Mouse (Mus musculus): Measurements from ENCODE around the gene Prrt4.
A peak's percentile ranks its signal among the peaks of the same experiment; 100 is the strongest.

The Prrt4 gene

GRCm38 (mm10) chr6:29150001-29150400 lies 29.4 kb downstream of the Prrt4 start:
- no peak for DNase-seq (ENCODE audit: low read depth, low spot score)

GRCm38 (mm10) chr6:29147407-29148010 lies 31.9 kb downstream of the Prrt4 start:
- no peak for DNase-seq (ENCODE audit: low read depth, low spot score)

GRCm38 (mm10) chr6:29146641-29147040 lies 32.7 kb downstream of the Prrt4 start:
- DNase-seq (ENCODE audit: low read depth, low spot score), result no peak

DNA sequence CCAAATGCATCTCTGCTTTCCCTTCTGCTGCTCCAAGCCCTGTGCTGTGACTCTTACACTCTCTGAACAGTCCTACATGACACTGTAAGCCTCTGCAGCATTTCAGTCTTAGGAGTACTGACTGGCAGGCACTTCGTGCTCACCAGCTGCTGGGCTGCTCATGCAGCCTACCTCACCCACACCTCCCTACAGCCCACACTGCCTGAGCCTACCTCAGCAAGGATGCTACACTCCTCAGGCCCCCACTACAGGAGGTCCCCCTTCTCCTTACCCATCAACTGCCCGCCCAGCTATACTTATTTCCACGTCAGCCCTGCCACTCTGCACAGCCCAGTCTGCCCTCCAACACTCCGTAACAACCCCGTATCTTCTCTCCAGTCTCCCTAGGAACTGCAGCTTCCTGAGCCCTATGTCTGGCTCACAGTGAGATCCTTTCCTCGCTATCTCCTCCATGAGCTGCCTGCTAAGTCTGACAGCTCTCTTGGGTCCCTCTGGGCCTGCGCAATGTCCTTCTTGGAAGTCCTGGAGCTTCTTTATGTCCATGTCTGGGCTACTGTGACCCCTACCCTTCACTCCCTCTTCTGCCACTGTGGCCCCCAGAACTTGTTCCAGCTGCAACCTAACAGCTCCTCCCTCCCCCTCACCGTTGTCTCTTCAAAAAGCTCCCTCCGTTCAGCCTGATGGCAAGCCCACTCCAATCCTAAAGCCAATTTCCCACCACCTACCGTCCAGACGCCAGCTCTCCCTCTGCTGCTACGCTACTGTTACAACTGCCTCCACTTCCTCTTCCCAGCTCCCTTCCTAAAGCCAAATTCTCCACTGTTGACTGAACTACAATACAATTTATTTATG lies 33.7 kb downstream of the Prrt4 start:
- DNase-seq (ENCODE audit: low read depth, low spot score), result no peak

GRCm38 (mm10) chr6:29144971-29145370 lies 34.4 kb downstream of the Prrt4 start:
- no peak for DNase-seq (ENCODE audit: low read depth, low spot score)

DNA sequence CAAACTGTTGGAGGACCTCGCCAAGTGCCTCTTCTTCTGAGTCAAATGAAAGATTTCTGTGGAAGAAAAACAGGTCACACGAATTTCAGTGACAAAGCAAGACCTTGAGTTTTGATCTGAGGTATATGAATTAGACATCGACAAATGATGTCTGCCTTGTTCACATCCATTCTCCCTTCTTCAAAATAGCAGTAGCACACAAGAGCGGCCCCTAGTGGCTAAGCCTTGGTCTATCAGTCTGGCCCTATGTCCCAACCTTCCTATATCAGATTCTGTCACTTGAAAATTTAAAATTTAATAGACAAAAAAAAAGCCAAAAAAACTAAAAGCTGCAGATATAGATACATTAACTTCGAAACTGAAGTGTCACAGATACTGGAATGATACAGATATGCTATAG lies 35.8 kb downstream of the Prrt4 start:
- DNase-seq (ENCODE audit: low read depth, low spot score), result peak; percentile 83

DNA sequence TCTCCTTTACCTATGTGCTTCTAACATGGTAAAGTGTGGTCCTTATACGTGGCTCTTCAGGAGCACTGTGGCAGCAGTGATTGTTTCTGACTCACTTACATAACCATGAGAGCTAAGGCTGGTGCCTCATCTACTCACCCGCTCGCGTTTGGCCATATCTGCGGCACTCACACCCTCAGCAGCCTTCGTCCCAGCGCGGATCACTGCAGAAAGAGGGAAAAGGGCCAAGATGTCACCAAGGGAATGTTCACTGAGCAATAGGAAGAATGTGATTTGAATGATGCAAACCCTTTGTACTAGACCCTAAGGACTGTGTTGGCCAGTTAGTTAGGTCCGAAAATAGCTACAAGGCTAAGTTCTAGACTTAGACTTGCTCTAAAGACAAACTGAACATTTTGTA lies 41.9 kb downstream of the Prrt4 start:
- no peak for DNase-seq (ENCODE audit: low read depth, low spot score)

DNA sequence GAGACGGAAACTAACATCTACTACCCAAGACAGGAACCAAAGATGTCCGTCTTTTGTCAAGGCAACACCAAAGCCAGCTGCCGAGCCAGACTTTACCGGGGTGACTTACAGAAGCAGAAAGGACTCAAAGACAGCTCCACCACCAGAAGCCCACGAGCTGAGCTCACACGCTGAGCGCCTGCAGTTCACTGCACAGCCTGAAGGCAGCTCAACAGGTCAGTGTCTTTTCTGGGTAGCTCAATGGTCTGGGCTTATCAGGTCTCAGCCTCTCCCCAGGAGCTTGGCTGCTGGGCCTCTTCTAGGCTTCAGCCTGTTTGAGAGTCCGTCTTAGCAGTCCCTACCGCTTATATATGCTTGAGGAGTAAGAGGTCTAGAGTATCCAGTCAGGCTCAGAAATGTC lies 46.3 kb downstream of the Prrt4 start:
- no peak for DNase-seq (ENCODE audit: low read depth, low spot score)

DNA sequence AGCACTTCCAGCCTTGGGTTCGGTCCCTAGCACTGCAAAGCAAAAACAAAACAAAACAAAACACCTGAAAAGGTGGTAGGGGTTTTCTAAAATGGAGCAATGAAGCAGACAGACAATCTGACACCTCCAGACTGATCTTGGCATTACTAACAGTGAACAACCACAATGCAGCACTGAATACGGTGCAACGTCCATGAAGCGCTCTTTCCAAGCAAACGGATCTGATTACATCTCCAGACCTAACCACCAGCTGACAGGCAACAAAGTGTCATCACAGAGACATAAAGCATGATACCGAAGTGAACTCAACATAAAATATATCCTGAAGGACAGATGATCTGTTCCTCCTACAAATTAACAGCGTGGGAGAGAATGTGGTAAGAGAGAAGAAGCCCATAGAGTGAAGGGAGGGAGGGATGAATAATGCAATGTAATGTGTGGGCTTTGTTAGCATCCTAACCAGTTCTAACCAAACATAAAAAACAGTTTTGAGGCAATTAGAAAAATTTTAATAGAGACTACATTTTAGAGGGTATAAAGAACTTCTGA lies 52.4 kb downstream of the Prrt4 start:
- no peak for DNase-seq (ENCODE audit: low read depth, low spot score)

GRCm38 (mm10) chr6:29119990-29120389 lies 59.4 kb downstream of the Prrt4 start:
- DNase-seq (ENCODE audit: low read depth, low spot score), result no peak
